Mouse (Mus musculus): ENCODE results near the gene Samd1. TPM values are rescaled to one million over a fixed set of nuclear protein-coding genes. Genes with fewer than 3 reads are reported as not detected.
A peak's percentile ranks its signal among the peaks of the same experiment; 100 is the strongest.

The Samd1 gene
- polyA plus RNA-seq, 1 experiment = 12.4 TPM

GRCm38 (mm10) chr8:84015833-84016232 is 18.4 kb downstream of the Samd1 start:
- peaks cover 7% of the 10 kb centered on the region; the same call in 1 of the 2 replicates for H3K4me1 ChIP-seq (ENCODE audit: control insufficient read depth, insufficient read depth, insufficient read length, low read length)
- H3K27ac ChIP-seq (replicated peaks; ENCODE audit: low read depth, low read length) = no peak overlapping the region

DNA sequence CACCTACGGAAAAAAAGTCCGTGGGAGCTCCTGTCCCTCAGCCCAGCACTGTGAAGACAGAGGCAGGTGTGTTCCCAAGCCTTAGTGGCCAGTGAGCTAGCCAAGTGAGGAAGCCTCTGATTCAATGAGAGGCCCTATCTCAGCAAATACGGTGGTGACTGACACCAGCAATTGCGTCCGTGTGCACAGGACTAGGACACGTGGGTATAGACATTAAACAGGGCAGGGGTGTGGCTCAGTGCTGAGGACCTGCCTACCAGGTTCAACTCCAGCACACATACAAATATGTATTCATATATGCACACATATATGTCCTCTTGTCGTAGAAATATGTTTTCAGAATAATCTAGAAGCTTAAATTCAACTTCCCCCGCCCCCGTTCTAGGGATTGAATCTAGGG is 22.3 kb downstream of the Samd1 start:
- H3K27ac ChIP-seq (replicated peaks; ENCODE audit: low read depth, low read length) = no peak overlapping the region
- peaks cover 4% of the 10 kb centered on the region; the same call in 1 of the 2 replicates for H3K4me1 ChIP-seq (ENCODE audit: control insufficient read depth, insufficient read depth, insufficient read length, low read length)
- no peak overlapping the region for H3K4me3 ChIP-seq (ENCODE audit: insufficient read depth, low read depth, low read length)

More at GRCm38 (mm10) chr8:84015833-84016232, 18.4 kb downstream of the Samd1 start:
- no peak overlapping the region for H3K4me3 ChIP-seq (ENCODE audit: insufficient read depth, low read depth, low read length)

DNA sequence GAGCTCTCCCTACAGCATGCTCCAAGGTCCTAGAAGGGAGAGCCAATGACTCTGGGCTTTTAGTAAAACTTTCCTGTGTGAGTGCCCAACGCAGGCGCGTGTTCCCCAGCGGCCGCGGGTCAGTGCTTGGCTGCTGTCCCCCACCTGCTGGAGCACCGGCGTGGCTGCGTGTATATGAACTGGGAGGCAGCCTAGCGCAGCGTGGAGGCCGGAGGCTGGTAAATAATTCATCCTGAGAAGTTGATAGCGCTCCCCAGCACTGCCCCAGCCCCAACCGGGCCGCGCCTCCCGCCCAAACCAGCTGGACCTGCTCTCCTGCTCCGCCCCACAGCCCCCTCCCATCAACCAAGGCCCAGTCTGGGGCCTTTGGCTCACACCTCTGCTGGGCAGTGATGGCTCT is 23.6 kb downstream of the Samd1 start, which contains the start of gene Palm3:
Palm3 (plus strand) TSS at position 376 of the 400 bp plus-strand sequence.
- no peak within 1 kb of the TSS for H3K4me3 ChIP-seq (ENCODE audit: insufficient read depth, low read depth, low read length)
- peaks cover 4% of the 10 kb centered on the region; the same call in 1 of the 2 replicates for H3K4me1 ChIP-seq (ENCODE audit: control insufficient read depth, insufficient read depth, insufficient read length, low read length)
- no peak within 1 kb of the TSS for H3K27ac ChIP-seq (replicated peaks; ENCODE audit: low read depth, low read length)

DNA sequence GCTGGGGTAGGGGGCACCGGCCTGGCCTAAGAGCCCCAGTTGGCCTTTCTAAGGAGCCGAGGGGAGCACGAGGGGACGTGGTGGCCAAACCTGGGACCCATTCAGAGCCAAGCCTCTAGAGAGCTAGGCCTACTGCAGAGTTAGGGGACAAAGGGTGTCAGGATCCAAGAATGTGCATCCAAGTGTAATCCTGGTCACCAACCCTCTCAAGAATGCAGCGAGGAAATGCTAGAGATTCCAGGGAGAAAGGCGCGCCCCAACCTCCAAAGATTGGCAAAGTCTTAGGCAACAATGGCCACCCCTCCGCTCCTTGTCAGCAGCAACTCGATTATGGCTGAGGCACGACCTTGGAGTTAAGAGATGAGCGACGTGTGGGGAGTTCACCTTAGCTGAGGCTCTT is 24.1 kb downstream of the Samd1 start:
- no peak overlapping the region for H3K27ac ChIP-seq (replicated peaks; ENCODE audit: low read depth, low read length)
- peaks cover 4% of the 10 kb centered on the region; the same call in 1 of the 2 replicates for H3K4me1 ChIP-seq (ENCODE audit: control insufficient read depth, insufficient read depth, insufficient read length, low read length)
- H3K4me3 ChIP-seq (ENCODE audit: insufficient read depth, low read depth, low read length) = no peak overlapping the region

DNA sequence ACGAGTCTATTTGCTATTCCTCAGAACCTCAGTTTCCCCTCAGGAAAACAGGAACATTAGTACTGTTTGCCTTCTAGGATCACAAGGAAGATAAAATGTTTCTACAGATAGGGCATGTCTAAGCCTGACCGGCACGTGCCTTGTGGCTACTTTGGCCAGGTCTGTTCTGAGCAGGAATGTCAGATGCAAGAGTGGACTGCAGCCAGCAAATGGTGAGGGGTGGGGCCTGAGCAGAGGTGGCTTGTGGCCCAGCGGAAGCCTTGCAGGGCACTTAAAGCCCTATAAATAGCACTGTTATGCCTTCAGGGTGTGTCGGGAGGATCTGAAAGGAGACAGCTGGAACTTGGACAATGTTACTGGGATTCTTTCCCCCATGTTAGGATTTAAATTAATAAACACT is 25.6 kb downstream of the Samd1 start:
- no peak overlapping the region for H3K27ac ChIP-seq (replicated peaks; ENCODE audit: low read depth, low read length)
- no peak overlapping the region for H3K4me3 ChIP-seq (ENCODE audit: insufficient read depth, low read depth, low read length)
- H3K4me1 ChIP-seq (ENCODE audit: control insufficient read depth, insufficient read depth, insufficient read length, low read length) = peaks cover 4% of the 10 kb centered on the region; the same call in 1 of the 2 replicates

DNA sequence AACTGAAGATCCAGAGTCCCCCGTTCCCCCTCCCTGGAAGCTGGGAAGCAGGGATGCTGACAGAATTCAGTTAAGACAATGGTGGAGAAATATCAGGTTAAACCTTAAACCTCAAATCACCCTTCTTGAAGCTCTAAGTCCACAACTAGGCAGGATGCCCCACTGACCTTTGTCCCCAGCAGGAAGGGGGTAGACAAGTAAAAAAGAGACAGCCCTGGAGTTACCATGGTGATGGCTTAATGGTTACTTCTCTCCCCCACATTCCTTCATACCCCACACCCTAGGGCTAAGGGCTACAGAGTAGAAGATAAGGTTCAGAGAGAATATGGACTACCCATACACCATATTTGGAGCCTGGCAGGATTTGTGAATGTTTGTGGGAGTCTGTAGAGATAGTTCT is 26.2 kb downstream of the Samd1 start:
- Histone ChIP-seq H3K4me3 (ENCODE audit: insufficient read depth, low read depth, low read length) (no peak overlapping the region), H3K4me1 (ENCODE audit: control insufficient read depth, insufficient read depth, insufficient read length, low read length) (peaks cover 4% of the 10 kb centered on the region; the same call in 1 of the 2 replicates), H3K27ac (replicated peaks; ENCODE audit: low read depth, low read length) (no peak overlapping the region)

- H3K27ac ChIP-seq (replicated peaks; ENCODE audit: low read depth, low read length) = no peak overlapping the region
- H3K4me1 ChIP-seq (ENCODE audit: control insufficient read depth, insufficient read depth, insufficient read length, low read length) = peaks cover 4% of the 10 kb centered on the region; the same call in 1 of the 2 replicates
- no peak overlapping the region for H3K4me3 ChIP-seq (ENCODE audit: insufficient read depth, low read depth, low read length)
These were observed 26.7 kb downstream of the Samd1 start for GRCm38 (mm10) chr8:84024171-84024570.

GRCm38 (mm10) chr8:84025863-84026262 is 28.4 kb downstream of the Samd1 start:
- H3K4me1 ChIP-seq (ENCODE audit: control insufficient read depth, insufficient read depth, insufficient read length, low read length) = peaks cover 4% of the 10 kb centered on the region; the same call in 1 of the 2 replicates
- no peak overlapping the region for H3K4me3 ChIP-seq (ENCODE audit: insufficient read depth, low read depth, low read length)
- H3K27ac ChIP-seq (replicated peaks; ENCODE audit: low read depth, low read length) = no peak overlapping the region

- Histone ChIP-seq H3K4me3 (ENCODE audit: insufficient read depth, low read depth, low read length) (no peak overlapping the region), H3K4me1 (ENCODE audit: control insufficient read depth, insufficient read depth, insufficient read length, low read length) (peaks cover 4% of the 10 kb centered on the region; the same call in 1 of the 2 replicates), H3K27ac (replicated peaks; ENCODE audit: low read depth, low read length) (no peak overlapping the region)
These were observed 30.0 kb downstream of the Samd1 start for GRCm38 (mm10) chr8:84027449-84027848.

GRCm38 (mm10) chr8:84029272-84029671 is 31.8 kb downstream of the Samd1 start:
- no peaks in the 10 kb centered on the region for H3K4me1 ChIP-seq (ENCODE audit: control insufficient read depth, insufficient read depth, insufficient read length, low read length)
- no peak overlapping the region for H3K4me3 ChIP-seq (ENCODE audit: insufficient read depth, low read depth, low read length)

DNA sequence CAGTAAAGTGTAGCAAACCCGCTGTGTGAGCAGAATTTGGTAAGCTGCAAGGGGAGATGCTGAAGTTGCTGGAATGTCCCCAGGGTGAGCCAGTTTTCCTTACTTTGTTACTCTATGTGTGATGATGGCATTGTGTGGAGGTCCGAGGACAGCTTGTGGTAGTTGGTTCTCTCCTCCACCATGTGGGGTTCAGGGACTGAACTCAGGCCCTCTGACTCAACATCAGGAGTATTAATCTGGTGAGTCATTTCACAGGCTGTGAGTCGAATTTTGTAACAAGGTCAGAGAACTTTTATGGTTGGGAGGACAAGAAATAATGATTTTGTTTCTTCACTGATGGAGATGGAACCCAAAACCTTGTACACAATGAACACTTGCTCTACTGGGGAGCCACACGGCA is 35.3 kb downstream of the Samd1 start:
- H3K4me1 ChIP-seq (ENCODE audit: control insufficient read depth, insufficient read depth, insufficient read length, low read length) = no peaks in the 10 kb centered on the region
- H3K4me3 ChIP-seq (ENCODE audit: insufficient read depth, low read depth, low read length) = no peak overlapping the region
- H3K27ac ChIP-seq (replicated peaks; ENCODE audit: low read depth, low read length) = no peak overlapping the region

More at GRCm38 (mm10) chr8:84029272-84029671, 31.8 kb downstream of the Samd1 start:
- H3K27ac ChIP-seq (replicated peaks; ENCODE audit: low read depth, low read length) = no peak overlapping the region

- H3K27ac ChIP-seq (replicated peaks; ENCODE audit: low read depth, low read length) = no peak overlapping the region
- no peaks in the 10 kb centered on the region for H3K4me1 ChIP-seq (ENCODE audit: control insufficient read depth, insufficient read depth, insufficient read length, low read length)
- no peak overlapping the region for H3K4me3 ChIP-seq (ENCODE audit: insufficient read depth, low read depth, low read length)
These were observed 40.5 kb downstream of the Samd1 start for GRCm38 (mm10) chr8:84038015-84038414.

DNA sequence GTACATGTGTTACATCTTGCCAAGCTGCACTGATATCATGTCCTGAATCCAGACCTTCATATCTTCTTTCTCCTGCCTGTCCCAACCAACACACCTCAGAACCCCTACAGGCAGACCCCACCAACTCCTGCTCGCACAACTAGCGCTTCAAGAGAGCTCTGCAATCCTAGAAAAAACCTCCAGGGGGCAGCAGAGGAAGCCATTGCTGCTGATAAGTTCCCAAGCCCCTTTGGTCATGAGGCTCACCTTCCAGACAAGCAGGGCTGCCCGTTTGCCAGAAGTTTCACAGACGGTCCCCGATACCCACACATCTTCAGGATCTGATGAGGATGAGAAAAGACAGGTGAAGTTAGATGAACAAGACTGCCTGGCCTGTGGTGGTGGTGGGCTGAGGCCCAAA is 41.6 kb downstream of the Samd1 start:
- H3K27ac ChIP-seq (replicated peaks; ENCODE audit: low read depth, low read length) = no peak overlapping the region
- no peaks in the 10 kb centered on the region for H3K4me1 ChIP-seq (ENCODE audit: control insufficient read depth, insufficient read depth, insufficient read length, low read length)
- no peak overlapping the region for H3K4me3 ChIP-seq (ENCODE audit: insufficient read depth, low read depth, low read length)

GRCm38 (mm10) chr8:84042066-84042947 is 44.8 kb downstream of the Samd1 start, which contains the start of gene Il27ra:
Gene Il27ra (minus strand): TSS chr8:84042589.
- H3K4me3 ChIP-seq (ENCODE audit: insufficient read depth, low read depth, low read length) = peak within 1 kb of the TSS; percentile 69
- no peaks in the 10 kb centered on the region for H3K4me1 ChIP-seq (ENCODE audit: control insufficient read depth, insufficient read depth, insufficient read length, low read length)
- 0 out of 2 replicates have a peak within 1 kb of the TSS, but pooled peaks have one; percentile 25 for H3K27ac ChIP-seq (replicated peaks; ENCODE audit: low read depth, low read length)

- Histone ChIP-seq H3K4me3 (ENCODE audit: insufficient read depth, low read depth, low read length) (peak overlapping the region; percentile 69), H3K4me1 (ENCODE audit: control insufficient read depth, insufficient read depth, insufficient read length, low read length) (no peaks in the 10 kb centered on the region), H3K27ac (replicated peaks; ENCODE audit: low read depth, low read length) (no peak overlapping the region)
These were observed 45.5 kb downstream of the Samd1 start for GRCm38 (mm10) chr8:84042948-84043342.
